Mouse (Mus musculus) liver, adult 2 months (tissue): ENCODE results near the gene Elmo2. TPM values are rescaled to one million over a fixed set of nuclear protein-coding genes. Genes with fewer than 3 reads are reported as not detected.

ENCODE experiments used
- DNase-seq: peaks from one replicate; pipeline ENCODE4 v3.0.0-alpha.2; 2011; ENCODE audit warnings: low read depth, low spot score; ENCODE audit errors: extremely low read depth
- H3K27ac ChIP-seq: fragments of 200-500 bp; replicated peaks from 2 replicates; pipeline ENCODE4 v1.5.1; 2012; ENCODE audit warnings: low read depth, mild to moderate bottlenecking, control low read depth, inconsistent platforms, low read length; ENCODE audit not compliant: insufficient read depth
- H3K27me3 ChIP-seq: fragments of 200-500 bp; 2 replicates; pipeline ENCODE4 v1.6.1; 2012; ENCODE audit warnings: mild to moderate bottlenecking, moderate library complexity, low read length, inconsistent platforms; ENCODE audit not compliant: control insufficient read depth, insufficient read depth
- H3K36me3 ChIP-seq: fragments of 200-500 bp; 2 replicates; pipeline ENCODE4 v1.6.1; 2012; ENCODE audit warnings: low read length, inconsistent platforms; ENCODE audit not compliant: control insufficient read depth, insufficient read depth
- H3K4me1 ChIP-seq: fragments of 200-500 bp; 2 replicates; pipeline ENCODE4 v1.6.1; 2011; ENCODE audit warnings: low read length; ENCODE audit not compliant: control insufficient read depth, insufficient read depth
- H3K4me3 ChIP-seq: fragments of 200-500 bp; 2 replicates; pipeline ENCODE4 v1.5.1; 2011; ENCODE audit warnings: low read depth, mild to moderate bottlenecking, control low read depth, low read length, moderate library complexity; ENCODE audit not compliant: insufficient read depth
- H3K79me2 ChIP-seq: fragments of 200-500 bp; 2 replicates; pipeline ENCODE4 v1.6.1; 2012; ENCODE audit warnings: inconsistent platforms, mild to moderate bottlenecking, low read length, moderate library complexity; ENCODE audit not compliant: control insufficient read depth, insufficient read depth
- H3K9ac ChIP-seq: fragments of 200-500 bp; 2 replicates; pipeline ENCODE4 v1.6.1; 2012; ENCODE audit warnings: low read depth, mild to moderate bottlenecking, control low read depth, inconsistent platforms, low read length
- CTCF ChIP-seq: fragments of 200-500 bp; IDR thresholded peaks from 2 replicates; pipeline ENCODE4 v1.5.1; 2011; ENCODE audit warnings: low read depth, low read length, control low read depth
- POLR2A ChIP-seq: fragments of 200-500 bp; IDR thresholded peaks from 2 replicates; pipeline ENCODE4 v1.6.1; 2011; ENCODE audit warnings: low read length, control low read depth; ENCODE audit not compliant: insufficient read depth; ENCODE audit errors: extremely low read depth
- WGBS: fragments of 180-500 bp; shearing (Covaris S2); methylation state at CpG from one replicate; pipeline ENCODE4 v1.1.7; 2018; 5-methylcytosine and 5-hydroxymethylcytosine counted together
- polyA plus RNA-seq: library from polyadenylated mRNA; depleted of rRNA; stranded (reverse); fragments of >200 nt; gene quantifications from 2 replicates; pipeline ENCODE4 v1.2.3, GENCODE M21; 2012
- total RNA-seq: library from RNA; depleted of rRNA; stranded (reverse); fragments of >200 nt; gene quantifications from 2 replicates; pipeline ENCODE4 v1.2.3, GENCODE M21; 2014

Elmo2 gene
- total and polyA plus RNA-seq, 2 experiments = 5.2 to 17.5 TPM

DNA sequence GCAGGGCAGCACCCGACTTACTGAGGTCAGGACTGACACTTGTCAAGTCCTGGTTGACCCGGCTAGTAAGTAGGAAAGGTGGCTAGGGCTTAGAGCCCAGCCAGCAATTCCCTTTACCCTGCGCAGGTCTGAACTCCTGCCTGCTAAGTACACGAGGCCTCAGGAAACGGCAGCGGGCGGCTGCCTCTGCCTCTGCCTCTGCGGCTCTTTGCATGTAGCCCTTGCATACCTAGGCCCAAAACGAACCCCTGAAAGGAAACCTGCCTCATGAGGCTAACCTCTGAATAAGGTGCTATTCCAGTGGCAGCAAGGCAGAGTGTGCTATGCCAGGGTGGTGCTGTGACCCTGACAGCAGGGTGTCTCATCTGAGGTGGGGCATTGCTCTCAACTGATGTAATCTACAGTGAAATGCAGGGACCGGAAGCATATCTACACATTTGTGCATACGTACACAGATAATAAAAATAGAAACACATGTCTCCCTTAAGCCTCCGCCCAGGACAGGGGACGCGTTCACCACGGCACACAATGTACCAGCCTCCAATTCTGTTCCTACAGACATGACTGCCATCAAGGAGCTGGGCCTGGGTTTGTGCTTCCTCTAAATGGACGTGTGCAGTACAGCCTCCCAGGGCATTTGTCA, 8.5 kb downstream of the Elmo2 start:
- Histone ChIP-seq H3K27ac (peak overlapping the region; percentile 13), H3K27me3 (no peaks in the 10 kb centered on the region), H3K36me3 (no peaks in the 10 kb centered on the region), H3K4me1 (peaks cover 10% of the 10 kb centered on the region; the same call in 1 of the 2 replicates), H3K4me3 (no peak overlapping the region), H3K79me2 (peaks cover 3% of the 10 kb centered on the region; the same call in 1 of the 2 replicates), H3K9ac (no peak overlapping the region)
- WGBS = 72% methylated on average over 16 of the region's 16 CpGs
- peak; percentile 6 for DNase-seq
- TF ChIP-seq POLR2A (no peak), CTCF (no peak)

DNA sequence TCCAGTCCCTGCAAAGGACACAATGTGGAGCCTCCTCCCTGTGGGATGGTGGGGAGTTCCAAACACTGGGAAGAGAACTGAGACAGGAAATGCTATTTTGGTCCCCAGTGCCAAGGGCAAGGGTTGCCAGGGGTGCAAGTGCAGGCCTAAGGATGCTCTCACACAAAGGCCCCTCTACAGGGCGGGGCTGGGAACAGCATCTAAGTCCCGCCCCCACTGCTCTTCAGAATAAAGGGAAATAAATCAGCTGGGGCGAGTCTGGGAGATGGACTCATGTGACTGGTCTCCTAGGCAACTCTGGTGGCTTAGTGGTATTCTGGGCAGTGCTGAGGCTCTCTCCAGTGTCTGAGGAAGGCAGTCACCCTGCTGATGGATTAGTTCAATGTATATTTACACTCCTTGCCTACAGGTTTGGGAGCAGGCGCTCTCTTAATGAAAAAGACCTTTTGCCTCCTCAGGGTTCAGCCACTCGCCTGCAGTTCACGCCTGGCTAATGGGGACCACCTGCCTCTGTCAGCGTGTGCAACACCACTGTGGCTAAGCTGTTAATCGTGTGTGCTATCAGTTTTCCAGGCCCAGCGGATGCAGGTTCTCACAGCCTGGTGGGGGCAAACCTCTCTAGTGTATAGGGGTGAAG, 9.3 kb downstream of the Elmo2 start:
- H3K27me3 ChIP-seq = no peaks in the 10 kb centered on the region
- WGBS = 74% methylated on average over 9 of the region's 9 CpGs
- no peaks in the 10 kb centered on the region for H3K36me3 ChIP-seq
- DNase-seq = peak; percentile 40
- 0 out of 2 replicates have a peak overlapping the region, but pooled peaks have one; percentile 2 for H3K27ac ChIP-seq
- H3K4me1 ChIP-seq = peaks cover 10% of the 10 kb centered on the region; the same call in 1 of the 2 replicates
- H3K9ac ChIP-seq = no peak overlapping the region
- H3K79me2 ChIP-seq = no peaks in the 10 kb centered on the region
- TF ChIP-seq CTCF (no peak), POLR2A (no peak)
- no peak overlapping the region for H3K4me3 ChIP-seq

DNA sequence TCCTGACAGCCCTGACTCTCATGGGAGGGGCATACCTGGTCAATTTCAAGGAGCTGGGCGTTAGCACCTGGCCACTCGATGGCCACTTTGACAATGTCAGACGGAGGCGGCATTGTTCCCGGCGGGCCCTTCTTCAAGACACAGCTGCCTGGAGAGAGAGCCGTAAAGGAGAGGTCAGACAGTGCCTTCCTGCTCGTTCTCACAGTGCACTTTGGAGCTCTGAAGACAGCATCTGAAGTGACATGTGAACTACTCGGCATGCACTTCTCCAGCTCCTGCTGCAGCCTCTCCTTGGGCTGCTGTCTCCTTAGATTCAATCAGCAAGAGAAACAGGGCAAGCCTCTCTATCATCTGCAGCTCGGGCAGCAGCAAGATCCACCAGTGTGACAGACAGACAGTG, 10.1 kb downstream of the Elmo2 start:
- no peak for TF ChIP-seq POLR2A
- H3K4me1 ChIP-seq = peaks cover 3% of the 10 kb centered on the region; the same call in 1 of the 2 replicates
- no peak for DNase-seq
- H3K9ac ChIP-seq = no peak overlapping the region
- no peaks in the 10 kb centered on the region for H3K36me3 ChIP-seq
- no peak overlapping the region for H3K4me3 ChIP-seq
- H3K79me2 ChIP-seq = no peaks in the 10 kb centered on the region
- H3K27me3 ChIP-seq = no peaks in the 10 kb centered on the region
- 83% methylated on average over 10 of the region's 10 CpGs for WGBS
- H3K27ac ChIP-seq = no peak overlapping the region

DNA sequence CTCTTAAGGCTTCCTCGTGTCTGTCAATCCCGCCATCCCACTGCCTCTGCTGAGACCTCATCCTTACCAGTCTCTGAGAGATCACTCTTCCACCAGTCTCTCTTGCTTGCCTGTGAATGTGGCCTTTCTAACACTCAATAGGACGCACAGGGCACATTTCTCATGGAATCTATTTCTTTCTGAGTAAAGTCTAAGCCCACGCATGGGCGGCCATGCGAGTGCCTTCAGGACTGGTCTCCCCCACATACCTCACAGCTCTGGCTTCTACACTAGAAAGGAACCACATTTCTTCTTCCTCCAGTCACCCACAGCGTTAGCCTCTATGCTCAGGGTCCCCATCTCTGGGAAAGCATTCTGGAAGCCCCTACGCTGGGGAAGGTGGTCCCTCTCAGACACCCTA, 12.1 kb downstream of the Elmo2 start:
- Histone ChIP-seq H3K9ac (no peak overlapping the region), H3K27me3 (no peaks in the 10 kb centered on the region), H3K27ac (no peak overlapping the region), H3K4me1 (no peaks in the 10 kb centered on the region), H3K4me3 (no peak overlapping the region), H3K36me3 (no peaks in the 10 kb centered on the region; the same call in 1 of the 2 replicates), H3K79me2 (no peaks in the 10 kb centered on the region)
- no peak for TF ChIP-seq CTCF
- no peak for TF ChIP-seq POLR2A
- DNase-seq = no peak
- WGBS = 91% methylated on average over 8 of the region's 8 CpGs

DNA sequence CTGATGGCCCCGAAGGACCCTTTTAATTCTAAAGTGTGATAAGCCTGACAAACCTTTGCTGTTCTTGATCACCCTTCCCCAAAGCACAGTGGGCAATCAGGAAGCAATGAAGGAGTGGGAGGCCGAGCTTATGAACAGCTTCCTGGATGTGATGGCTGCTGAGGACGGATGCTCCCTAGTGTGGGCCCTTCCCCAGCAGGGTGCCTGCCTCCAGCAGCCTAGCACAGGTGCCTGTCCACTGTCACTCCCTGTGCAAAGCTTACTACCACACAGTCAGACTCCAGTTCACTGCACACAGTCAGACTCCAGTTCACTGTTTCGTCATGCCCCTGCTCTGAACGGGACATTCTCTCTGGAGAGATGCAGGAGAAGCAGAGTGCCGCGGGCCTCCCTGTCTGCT, 13.9 kb downstream of the Elmo2 start:
- H3K4me3 ChIP-seq = no peak overlapping the region
- H3K4me1 ChIP-seq = no peaks in the 10 kb centered on the region
- no peaks in the 10 kb centered on the region; the same call in 1 of the 2 replicates for H3K36me3 ChIP-seq
- H3K27ac ChIP-seq = no peak overlapping the region
- no peak for DNase-seq
- no peak for TF ChIP-seq POLR2A
- no peak for TF ChIP-seq CTCF
- no peak overlapping the region for H3K9ac ChIP-seq
- H3K27me3 ChIP-seq = no peaks in the 10 kb centered on the region
- no peaks in the 10 kb centered on the region for H3K79me2 ChIP-seq
- WGBS = 76% methylated on average over 7 of the region's 7 CpGs

DNA sequence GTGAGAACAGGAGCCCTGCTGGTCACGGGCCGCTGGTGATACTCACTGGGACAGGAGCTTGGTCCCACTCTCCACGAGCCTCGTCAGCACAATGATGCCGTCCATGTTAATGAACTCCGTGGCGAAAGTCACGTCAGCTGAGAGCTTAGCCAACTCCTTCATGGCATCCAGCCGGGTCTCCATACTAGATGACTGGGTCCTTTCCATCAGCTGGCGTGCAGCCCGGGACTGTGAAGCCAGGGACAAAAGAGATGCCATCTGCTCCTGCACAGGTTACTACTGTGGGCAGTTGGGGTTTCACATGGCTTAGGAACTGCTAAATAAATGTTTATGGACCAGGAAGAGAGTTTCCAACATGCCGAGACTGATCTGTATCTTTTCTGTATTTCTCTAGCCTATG, 14.7 kb downstream of the Elmo2 start:
- Histone ChIP-seq H3K27me3 (no peaks in the 10 kb centered on the region), H3K79me2 (no peaks in the 10 kb centered on the region), H3K27ac (no peak overlapping the region), H3K4me1 (no peaks in the 10 kb centered on the region), H3K4me3 (no peak overlapping the region), H3K9ac (no peak overlapping the region), H3K36me3 (no peaks in the 10 kb centered on the region; the same call in 1 of the 2 replicates)
- DNase-seq = no peak
- 92% methylated on average over 12 of the region's 12 CpGs for WGBS
- TF ChIP-seq CTCF = no peak
- no peak for TF ChIP-seq POLR2A
